Mouse (Mus musculus) CH12.LX (cell line): ENCODE results near the gene Fam189a2. TPM values are rescaled to one million over a fixed set of nuclear protein-coding genes. Genes with fewer than 3 reads are reported as not detected.

Experiments used
- DNase-seq: peaks from one replicate; pipeline ENCODE4 v3.0.0-alpha.2; 2013; ENCODE audit errors: extremely low read depth
- H3K27ac ChIP-seq: 2 replicates; pipeline ENCODE4 v1.5.1; 2012; ENCODE audit warnings: low read depth, mild to moderate bottlenecking, control low read depth, moderate library complexity; ENCODE audit not compliant: insufficient read depth
- H3K27me3 ChIP-seq: replicated peaks from 2 replicates; pipeline ENCODE3; 2012; ENCODE audit warnings: inconsistent platforms
- H3K36me3 ChIP-seq, 2 experiments: replicated peaks in 1 of 2; 2 replicates each; pipeline versions ENCODE3 to v1.6.1; 2012; ENCODE audit warnings: inconsistent platforms in 1 of 2, low read length in 1 of 2, mild to moderate bottlenecking in 1 of 2, mixed read lengths in 1 of 2, moderate library complexity in 1 of 2; ENCODE audit not compliant: control insufficient read depth in 1 of 2, insufficient read depth in 1 of 2
- H3K4me1 ChIP-seq, 2 experiments: 2 replicates each; pipeline ENCODE4 v1.6.1; 2012; ENCODE audit warnings: inconsistent platforms in 1 of 2, moderate library complexity in 1 of 2; ENCODE audit not compliant: insufficient read depth in 2 of 2, control insufficient read depth in 1 of 2
- H3K4me2 ChIP-seq: 2 replicates; pipeline ENCODE4 v1.6.1; 2012; ENCODE audit warnings: low read depth, mild to moderate bottlenecking, control low read depth; ENCODE audit not compliant: poor library complexity, insufficient read depth, severe bottlenecking
- H3K4me3 ChIP-seq, 3 experiments: fragments of 150-350 bp in 1 of 3; sonication (generic) in 1 of 3; replicated peaks in 1 of 3; 2 replicates each; pipeline versions ENCODE3 to v1.5.1; 2011 to 2012; ENCODE audit warnings: low read depth in 2 of 3, low read length in 2 of 3, mild to moderate bottlenecking in 2 of 3, moderate library complexity in 2 of 3, control low read depth in 1 of 3, improper control_type of control experiment in 1 of 3, inconsistent platforms in 1 of 3, mixed read lengths in 1 of 3; ENCODE audit not compliant: poor library complexity in 1 of 3
- H3K79me2 ChIP-seq: replicated peaks from 2 replicates; pipeline ENCODE4 v1.6.1; 2012; ENCODE audit warnings: mild to moderate bottlenecking, moderate library complexity; ENCODE audit not compliant: control insufficient read depth, poor library complexity, insufficient read depth, severe bottlenecking; ENCODE audit errors: extremely low read depth
- H3K9ac ChIP-seq: 2 replicates; pipeline ENCODE4 v1.6.1; 2012; ENCODE audit warnings: low read depth, mild to moderate bottlenecking, control low read depth, moderate library complexity; ENCODE audit not compliant: insufficient read depth
- H3K9me3 ChIP-seq: replicated peaks from 2 replicates; pipeline ENCODE3; 2012; ENCODE audit warnings: low read length, inconsistent platforms, mixed read lengths
- BHLHE40 ChIP-seq: IDR thresholded peaks from 2 replicates; pipeline ENCODE4 v1.6.1; 2011; ENCODE audit warnings: mild to moderate bottlenecking, low read depth, low read length, improper control_type of control experiment
- CTCF ChIP-seq, 2 experiments: IDR thresholded peaks in 1 of 2; conservative IDR thresholded peaks in 1 of 2; 2 replicates each; pipeline ENCODE4 v1.5.1; 2011 to 2012; ENCODE audit warnings: low read depth in 2 of 2, low read length in 2 of 2, improper control_type of control experiment in 1 of 2, inconsistent platforms in 1 of 2, mild to moderate bottlenecking in 1 of 2, moderate library complexity in 1 of 2
- EP300 ChIP-seq: IDR thresholded peaks from 2 replicates; pipeline ENCODE4 v1.6.1; 2011; ENCODE audit warnings: low read length, improper control_type of control experiment
- ETS1 ChIP-seq: conservative IDR thresholded peaks from 2 replicates; pipeline ENCODE4 v1.6.1; 2012; ENCODE audit warnings: low read depth, mild to moderate bottlenecking, inconsistent platforms, low read length, improper control_type of control experiment, moderate library complexity
- HCFC1 ChIP-seq: IDR thresholded peaks from 2 replicates; pipeline ENCODE4 v1.6.1; 2012; ENCODE audit warnings: low read depth, mild to moderate bottlenecking, inconsistent platforms, low read length, improper control_type of control experiment
- KAT2A ChIP-seq: IDR thresholded peaks from 2 replicates; pipeline ENCODE4 v1.6.1; 2012; ENCODE audit warnings: low read length, improper control_type of control experiment, inconsistent platforms; ENCODE audit not compliant: insufficient replicate concordance
- NRF1 ChIP-seq: IDR thresholded peaks from 2 replicates; pipeline ENCODE4 v1.6.1; 2014; ENCODE audit warnings: low read depth, mild to moderate bottlenecking, inconsistent platforms, low read length, improper control_type of control experiment, moderate library complexity
- SIN3A ChIP-seq: IDR thresholded peaks from 2 replicates; pipeline ENCODE4 v1.6.1; 2012; ENCODE audit warnings: low read length, improper control_type of control experiment, inconsistent platforms
- UBTF ChIP-seq: IDR thresholded peaks from 2 replicates; pipeline ENCODE4 v1.6.1; 2012; ENCODE audit warnings: low read depth, mild to moderate bottlenecking, inconsistent platforms, low read length, improper control_type of control experiment, moderate library complexity
- USF1 ChIP-seq: IDR thresholded peaks from 2 replicates; pipeline ENCODE4 v1.6.1; 2014; ENCODE audit warnings: low read depth, mild to moderate bottlenecking, inconsistent platforms, low read length, improper control_type of control experiment
- USF2 ChIP-seq: conservative IDR thresholded peaks from 2 replicates; pipeline ENCODE4 v1.6.1; 2011; ENCODE audit warnings: low read depth, low read length, improper control_type of control experiment
- ZC3H11A ChIP-seq: IDR thresholded peaks from 2 replicates; pipeline ENCODE4 v1.6.1; 2012; ENCODE audit warnings: low read depth, mild to moderate bottlenecking, inconsistent platforms, low read length, improper control_type of control experiment
- ZMIZ1 ChIP-seq: IDR thresholded peaks from 2 replicates; pipeline ENCODE4 v1.6.1; 2012; ENCODE audit warnings: low read depth, mild to moderate bottlenecking, inconsistent platforms, low read length, improper control_type of control experiment
- dilution Hi-C: fragments of 300-500 bp; cut with MboI; formaldehyde crosslinking; loops from 2 replicates; pipeline ENCODE4 v1.14.3; 2020; ENCODE audit warnings: low sequenced_read_pairs; ENCODE audit not compliant: extremely low pct_unique_long_range_greater_than_20kb, extremely low pct_ligation_motif_present
- in situ Hi-C: fragments of 300-500 bp; cut with MboI; formaldehyde crosslinking; loops from 3 replicates; pipeline ENCODE4 v1.14.3; 2019; ENCODE audit warnings: low sequenced_read_pairs, low pct_ligation_motif_present, low pct_unique_long_range_greater_than_20kb, mixed read lengths
- polyA plus RNA-seq: library from polyadenylated mRNA; unstranded; fragments of >175 nt; gene quantifications from 2 replicates; pipeline ENCODE4 v1.2.1, GENCODE M21; 2012; ENCODE audit warnings: low read depth; ENCODE audit not compliant: insufficient read length
- total RNA-seq, 2 experiments: library from RNA; depleted of rRNA; stranded (reverse); fragments of 300-350 nt in 1 of 2; fragments of >200 nt in 1 of 2; gene quantifications; 2 replicates each; pipeline ENCODE4 v1.2.3; 2012 to 2014

Gene Fam189a2
- total and polyA plus RNA-seq, 3 experiments: not detected

DNA sequence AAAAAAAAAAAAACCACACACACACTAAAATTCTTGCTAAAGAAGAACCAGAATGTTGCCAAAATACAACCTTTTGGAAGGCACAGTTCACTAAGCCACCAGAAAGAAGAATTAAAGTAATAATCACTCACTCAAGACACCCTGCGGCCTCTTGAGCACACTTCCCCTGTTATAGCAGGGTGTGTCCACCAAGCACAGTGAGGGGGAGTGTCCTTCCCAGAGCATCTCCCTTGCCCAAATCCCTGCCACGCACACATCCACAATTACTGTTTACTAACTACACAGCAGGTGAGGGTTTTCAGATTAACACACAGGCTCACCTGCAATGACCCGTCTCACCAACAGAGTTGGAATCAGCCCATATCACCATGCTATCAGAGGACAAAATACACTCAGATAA is 8.0 kb downstream of the Fam189a2 start:
- Histone ChIP-seq H3K4me2 (no peak overlapping the region), H3K4me1 (peaks cover 3 to 13% of the 10 kb centered on the region in 2 experiments; a peak in 2 of 4 replicates), H3K4me3 (no peak overlapping the region), H3K27ac (no peak overlapping the region), H3K27me3 (no peaks in the 10 kb centered on the region), H3K9ac (no peak overlapping the region), H3K36me3 (no peaks in the 10 kb centered on the region), H3K79me2 (no peaks in the 10 kb centered on the region), H3K9me3 (no peaks in the 10 kb centered on the region)
- no peak for TF ChIP-seq USF1
- no peak for TF ChIP-seq ETS1
- TF ChIP-seq EP300: no peak
- TF ChIP-seq KAT2A: no peak
- DNase-seq: no peak
- in situ Hi-C loops (no loop called here), dilution Hi-C loops (no loop called here)

DNA sequence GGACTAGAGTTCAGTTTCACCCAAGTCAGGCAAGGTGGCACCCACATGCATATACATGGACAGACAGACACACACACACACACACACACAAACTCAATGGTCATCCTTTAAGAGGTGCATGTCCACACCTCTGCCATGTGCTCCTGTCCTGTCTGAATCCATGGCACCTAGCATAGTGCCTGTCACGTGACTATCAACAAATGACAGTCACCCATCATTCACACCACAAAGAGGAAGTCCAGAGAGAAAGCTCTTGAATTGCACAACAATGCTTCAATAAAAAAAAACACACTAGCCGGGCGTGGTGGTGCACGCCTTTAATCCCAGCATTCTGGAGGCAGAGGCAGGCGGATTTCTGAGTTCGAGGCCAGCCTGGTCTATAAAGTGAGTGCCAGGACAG is 8.5 kb downstream of the Fam189a2 start:
- Histone ChIP-seq H3K9me3 (no peaks in the 10 kb centered on the region), H3K36me3 (no peaks in the 10 kb centered on the region), H3K9ac (no peak overlapping the region)
- TF ChIP-seq USF2 (peak; percentile 28; the same call in 1 of the 2 replicates), USF1 (0 out of 2 replicates have a peak, but pooled peaks have one; percentile 14), ZMIZ1 (no peak)
- TF ChIP-seq, all 38 proteins: peak for 2
- DNase-seq: no peak
- Histone ChIP-seq H3K27me3 (no peaks in the 10 kb centered on the region), H3K79me2 (no peaks in the 10 kb centered on the region), H3K4me1 (peaks cover 3 to 11% of the 10 kb centered on the region in 2 experiments; a peak in 2 of 4 replicates), H3K4me3 (no peak overlapping the region), H3K27ac (no peak overlapping the region), H3K4me2 (no peak overlapping the region)
- in situ Hi-C loops: no loop called here
- dilution Hi-C loops: no loop called here

DNA sequence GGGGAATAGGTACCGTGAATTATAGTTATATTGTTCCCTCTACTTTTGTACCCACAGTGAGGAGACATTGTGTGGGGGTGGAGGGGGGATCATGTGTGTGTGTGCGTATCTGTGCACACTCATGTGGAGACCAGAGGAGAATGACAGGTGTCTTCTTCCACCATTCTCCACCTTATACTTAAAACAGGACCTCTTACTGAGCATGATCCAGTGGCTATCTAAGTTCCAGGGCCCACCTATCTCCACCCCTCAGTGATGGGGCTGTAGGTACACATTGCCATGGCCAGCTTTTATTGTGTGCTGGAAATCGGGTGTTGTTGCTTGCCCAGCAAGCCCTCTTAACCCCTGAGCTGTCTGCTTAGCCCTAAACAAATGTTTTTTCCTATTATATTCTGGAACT is 10.1 kb downstream of the Fam189a2 start:
- Histone ChIP-seq H3K27ac (no peak overlapping the region), H3K9me3 (no peaks in the 10 kb centered on the region), H3K4me3 (no peak overlapping the region), H3K4me2 (no peak overlapping the region), H3K79me2 (no peaks in the 10 kb centered on the region), H3K9ac (no peak overlapping the region), H3K4me1 (peaks cover 3 to 15% of the 10 kb centered on the region in 2 experiments; a peak in 2 of 4 replicates), H3K36me3 (no peaks in the 10 kb centered on the region), H3K27me3 (no peaks in the 10 kb centered on the region)
- TF ChIP-seq CTCF (conservative IDR thresholded peaks at IDR 0.05 in 1 of 2, IDR thresholded peaks at IDR 0.05 in 1 of 2; ENCODE audit: low read depth in 2 of 2, low read length in 2 of 2): no peak
- TF ChIP-seq ZMIZ1: no peak
- TF ChIP-seq ZC3H11A: no peak
- no peak for TF ChIP-seq USF1
- no peak for TF ChIP-seq BHLHE40
- no peak for TF ChIP-seq SIN3A
- no peak for TF ChIP-seq NRF1
- TF ChIP-seq HCFC1: no peak
- TF ChIP-seq UBTF: no peak
- dilution Hi-C loops: no loop called here
- no peak for DNase-seq
- in situ Hi-C loops: no loop called here
